Mouse (Mus musculus) layer of hippocampus, adult 2 months (tissue): Measurements from ENCODE around the gene Lhx5. TPM values are rescaled to one million over a fixed set of nuclear protein-coding genes. Genes with fewer than 3 reads are reported as not detected.

Experiments
- DNase-seq, 2 experiments: peaks; one replicate each; pipeline ENCODE4 v3.0.0; 2022; ENCODE audit warnings: low spot score in 2 of 2
- H3K27ac ChIP-seq: fragments of 200-600 bp; 2 replicates; pipeline ENCODE4 v1.8.1; 2022
- H3K4me3 ChIP-seq: fragments of 200-600 bp; 2 replicates; pipeline ENCODE4 v1.8.1; 2022; ENCODE audit warnings: mild to moderate bottlenecking
- CTCF ChIP-seq: fragments of 200-600 bp; conservative IDR thresholded peaks from 2 replicates; pipeline ENCODE4 v1.8.1; 2022; ENCODE audit warnings: antibody characterized with exemption, mild to moderate bottlenecking, moderate library complexity
- total RNA-seq, 2 experiments: library from RNA; stranded (reverse); gene quantifications; 2 replicates each; pipeline ENCODE4 v1.2.3; 2021

Lhx5 gene
- total RNA-seq, 2 experiments from 2014 or later, result 0.36 TPM; not detected in 1

DNA sequence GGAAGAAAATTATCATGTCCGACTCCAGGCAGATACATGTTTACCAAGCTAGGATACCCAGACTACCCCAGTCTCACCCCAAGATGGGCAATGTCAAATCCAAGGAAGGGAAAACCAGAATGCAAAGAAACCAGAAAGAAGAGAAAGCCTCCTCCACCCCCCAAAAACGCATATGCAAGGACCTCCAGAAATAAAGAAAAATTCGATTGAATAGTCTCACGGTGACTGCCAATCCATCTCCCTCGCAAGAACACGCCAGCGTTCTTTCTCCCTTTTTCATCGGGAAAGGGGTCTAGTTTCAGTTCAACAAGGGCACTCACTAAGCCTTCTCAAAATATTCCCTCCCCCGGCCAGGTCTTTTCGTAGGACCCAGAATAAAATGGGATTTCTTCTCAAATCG is 6.8 kb upstream of the Lhx5 start:
- TF ChIP-seq CTCF, result no peak
- no peak overlapping the region for H3K4me3 ChIP-seq
- H3K27ac ChIP-seq, result no peak overlapping the region
- DNase-seq, result no peak

DNA sequence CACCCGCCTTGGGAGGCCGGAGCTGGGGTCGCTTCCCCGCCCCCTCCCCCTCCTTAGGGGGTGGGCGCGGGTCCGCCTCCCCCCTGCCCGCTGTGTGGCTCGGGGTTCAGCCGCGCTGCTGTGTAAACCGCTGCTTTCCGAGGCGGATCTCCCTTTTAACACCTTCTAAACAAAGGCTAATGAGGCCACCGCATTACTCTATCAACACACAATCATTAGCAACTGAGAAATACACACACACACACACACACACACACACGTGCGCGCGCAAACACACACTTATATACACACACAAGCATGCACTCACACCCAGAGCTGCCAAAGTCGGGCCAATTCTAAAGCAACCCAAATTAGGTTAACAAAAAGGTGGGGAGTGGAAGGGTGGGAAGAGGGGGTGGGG is 5.8 kb upstream of the Lhx5 start:
- no peak for TF ChIP-seq CTCF
- Histone ChIP-seq H3K4me3 (no peak overlapping the region), H3K27ac (no peak overlapping the region)
- no peak for DNase-seq

DNA sequence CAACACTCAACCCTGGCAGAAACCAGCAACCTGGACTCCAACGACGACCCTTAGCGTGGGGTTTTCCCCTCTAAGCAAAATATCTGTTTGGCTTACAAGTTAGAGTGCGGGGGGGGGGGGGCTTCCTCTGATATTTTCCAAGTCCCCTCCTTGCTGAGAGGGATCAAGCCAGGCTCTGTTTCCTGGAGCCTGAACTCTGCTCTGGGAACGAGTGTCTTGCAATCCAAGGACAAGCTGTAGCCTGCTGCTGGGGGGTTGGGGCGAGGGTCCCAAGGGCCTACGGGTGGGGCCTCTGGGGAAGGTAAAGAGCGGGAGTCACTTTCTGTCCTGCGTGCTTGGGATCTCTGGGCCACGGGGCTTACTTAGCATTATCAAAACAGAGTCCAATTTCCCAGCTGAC is 4.9 kb upstream of the Lhx5 start:
- TF ChIP-seq CTCF, result no peak
- no peak for DNase-seq
- Histone ChIP-seq H3K4me3 (no peak overlapping the region), H3K27ac (no peak overlapping the region)

DNA sequence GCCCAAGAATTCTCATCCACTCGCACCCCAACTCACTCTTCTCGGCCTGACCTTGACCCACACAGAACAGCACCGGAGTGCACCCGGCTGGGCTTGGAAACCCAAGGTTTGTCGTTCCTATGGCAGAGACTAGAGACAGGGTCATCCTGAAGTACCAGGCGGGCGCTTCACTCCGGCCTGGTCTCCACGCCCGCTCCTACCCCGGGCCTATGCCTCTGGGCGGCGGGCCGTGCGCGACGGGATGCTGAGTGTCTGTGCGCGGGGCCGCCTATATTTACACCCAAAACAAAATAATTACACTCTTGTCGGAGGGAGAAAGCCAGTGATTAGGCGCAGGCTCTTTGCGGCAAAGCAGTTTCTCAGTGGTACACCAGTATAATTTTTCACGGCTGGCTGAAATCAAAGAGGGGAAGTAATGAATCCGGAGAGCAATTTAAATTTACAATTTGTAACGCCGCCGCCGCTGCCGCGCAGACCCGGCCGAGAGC is 4.0 kb upstream of the Lhx5 start:
- DNase-seq, result no peak
- H3K4me3 ChIP-seq, result no peak overlapping the region
- no peak for TF ChIP-seq CTCF
- H3K27ac ChIP-seq, result no peak overlapping the region

DNA sequence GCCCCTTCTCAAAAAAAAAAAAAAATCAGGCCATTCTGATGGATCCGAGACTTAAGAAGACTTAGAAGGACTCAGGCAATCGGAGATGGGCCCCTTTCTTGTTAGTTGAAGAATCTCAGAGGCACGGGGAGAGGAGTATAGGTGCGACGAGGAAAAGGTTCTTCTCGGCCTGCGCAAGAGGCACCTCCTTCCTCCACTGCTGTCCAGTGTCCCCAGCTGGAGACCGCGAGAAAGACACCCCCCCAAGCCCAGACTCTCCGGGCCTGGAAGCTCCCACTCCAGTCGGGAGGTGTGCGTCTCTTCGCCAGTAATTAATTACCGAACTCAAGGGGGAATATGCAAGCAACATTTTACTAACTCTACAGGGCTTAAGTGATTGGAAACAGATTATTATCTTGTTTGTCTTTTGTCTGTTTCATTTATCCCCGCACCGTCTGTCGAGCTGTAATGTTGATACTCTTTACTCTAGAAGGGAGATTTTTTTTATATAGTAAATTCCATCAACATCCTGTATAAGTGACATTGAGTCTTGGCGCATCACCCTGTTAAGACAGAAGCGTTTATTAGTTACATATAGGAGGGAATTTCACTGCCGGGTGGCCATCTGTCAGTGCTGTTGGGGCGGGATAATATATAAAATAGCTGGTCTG is 3.2 kb upstream of the Lhx5 start:
- no peak overlapping the region for H3K27ac ChIP-seq
- DNase-seq, result no peak
- TF ChIP-seq CTCF, result no peak
- H3K4me3 ChIP-seq, result no peak overlapping the region

DNA sequence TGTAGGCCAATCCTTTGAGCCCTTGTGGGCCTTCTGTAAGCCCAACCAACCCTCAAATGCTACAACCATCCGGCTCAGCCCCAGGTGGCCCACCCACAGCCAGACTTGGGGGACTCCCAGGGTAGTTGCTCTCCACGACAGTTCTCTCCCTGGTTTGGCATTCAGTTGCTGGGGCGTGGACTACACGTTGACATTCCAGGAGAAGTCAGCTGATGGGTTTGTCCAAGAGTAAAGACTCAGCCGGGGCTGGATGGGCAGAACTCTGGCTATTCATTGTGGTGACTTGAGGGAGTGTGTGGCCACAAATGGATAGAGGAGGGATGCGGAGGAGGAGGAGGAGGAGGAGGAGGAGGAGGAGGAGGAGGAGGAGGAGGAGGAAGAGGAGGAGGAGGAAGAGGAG is 2.5 kb upstream of the Lhx5 start:
- TF ChIP-seq CTCF, result no peak
- no peak overlapping the region for H3K27ac ChIP-seq

DNA sequence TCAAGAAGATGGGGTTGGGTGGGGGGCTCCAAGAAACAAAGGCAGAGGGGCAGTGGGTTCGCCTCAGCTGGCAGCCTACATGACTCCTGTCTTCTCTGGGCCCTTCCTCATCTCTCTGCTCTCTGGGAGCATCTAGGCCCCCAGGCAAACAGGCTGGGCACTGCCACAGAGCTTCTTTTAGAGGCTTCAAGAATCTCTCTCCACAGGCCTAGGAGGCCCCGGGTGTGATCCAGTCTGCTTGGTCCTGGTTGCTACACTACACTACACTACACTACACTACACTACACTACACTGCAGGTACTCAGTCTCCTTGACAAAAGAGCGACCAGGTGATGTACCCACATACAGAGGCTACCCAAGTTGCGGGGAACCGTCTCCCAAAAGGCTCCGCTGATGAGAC is 1.8 kb upstream of the Lhx5 start:
- no peak overlapping the region for H3K4me3 ChIP-seq
- no peak for TF ChIP-seq CTCF
- no peak for DNase-seq
- H3K27ac ChIP-seq, result no peak overlapping the region

More for the DNA sequence above, 2.5 kb upstream of the Lhx5 start:
- no peak for DNase-seq
- no peak overlapping the region for H3K4me3 ChIP-seq

DNA sequence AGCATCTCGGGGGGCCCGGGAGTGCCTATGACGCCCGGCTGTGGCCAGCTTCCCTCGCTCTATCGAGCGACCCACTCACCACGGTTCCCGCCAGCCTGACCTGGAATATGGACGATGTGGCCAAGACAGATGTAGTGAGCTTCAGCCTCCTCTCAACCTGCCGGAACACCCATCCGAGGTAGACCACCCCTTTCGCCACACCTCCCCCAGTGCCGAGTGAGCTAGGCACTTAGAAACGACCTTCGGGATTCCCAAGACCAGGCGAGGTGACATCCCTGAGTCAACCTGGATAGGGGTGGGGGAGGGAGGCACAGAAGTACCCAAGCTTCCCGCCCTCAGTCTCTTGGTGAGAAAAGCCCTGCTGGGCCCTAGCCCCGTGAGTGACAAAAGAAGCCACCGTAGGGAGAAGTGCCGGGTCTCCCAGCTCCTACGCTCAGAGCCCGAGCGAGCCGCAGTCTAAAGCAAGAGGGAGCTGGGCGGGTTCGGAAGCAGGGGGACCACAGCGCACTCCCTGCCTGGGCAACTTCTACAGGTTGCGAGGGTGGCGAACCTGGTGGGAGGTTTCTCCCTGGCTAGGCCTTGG is 407 bp upstream of the Lhx5 start:
- TF ChIP-seq CTCF, result no peak
- no peak overlapping the region for H3K27ac ChIP-seq
- no peak overlapping the region for H3K4me3 ChIP-seq
- no peak for DNase-seq

DNA sequence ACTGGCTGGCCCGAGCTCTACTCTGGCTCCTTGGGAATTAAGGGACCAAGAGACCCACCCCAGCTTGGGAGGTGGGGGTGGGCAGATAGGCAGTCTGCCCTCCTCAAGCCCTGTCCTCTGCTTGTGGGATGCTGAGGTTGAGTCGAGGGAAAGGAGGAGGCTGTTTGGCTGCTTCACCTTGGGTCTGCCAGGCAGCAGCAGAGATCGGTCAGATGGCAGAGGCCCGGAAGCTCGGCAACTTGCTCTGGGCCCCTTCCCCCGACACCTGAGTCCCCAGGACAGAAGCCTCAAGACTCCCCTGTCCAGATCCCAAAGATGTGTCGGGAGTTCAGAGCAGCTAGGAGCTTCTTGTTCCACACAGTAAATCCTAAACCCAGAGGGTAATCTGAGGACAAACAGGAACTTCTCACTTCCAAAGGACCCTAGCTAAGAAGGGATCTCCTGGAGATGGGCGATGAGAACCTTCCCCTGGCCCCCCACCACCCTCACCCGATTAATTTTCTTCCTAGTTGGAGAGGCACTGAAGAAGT is 1.1 kb downstream of the Lhx5 start:
- TF ChIP-seq CTCF, result no peak
- Histone ChIP-seq H3K4me3 (no peak overlapping the region), H3K27ac (no peak overlapping the region)
- DNase-seq, result no peak

DNA sequence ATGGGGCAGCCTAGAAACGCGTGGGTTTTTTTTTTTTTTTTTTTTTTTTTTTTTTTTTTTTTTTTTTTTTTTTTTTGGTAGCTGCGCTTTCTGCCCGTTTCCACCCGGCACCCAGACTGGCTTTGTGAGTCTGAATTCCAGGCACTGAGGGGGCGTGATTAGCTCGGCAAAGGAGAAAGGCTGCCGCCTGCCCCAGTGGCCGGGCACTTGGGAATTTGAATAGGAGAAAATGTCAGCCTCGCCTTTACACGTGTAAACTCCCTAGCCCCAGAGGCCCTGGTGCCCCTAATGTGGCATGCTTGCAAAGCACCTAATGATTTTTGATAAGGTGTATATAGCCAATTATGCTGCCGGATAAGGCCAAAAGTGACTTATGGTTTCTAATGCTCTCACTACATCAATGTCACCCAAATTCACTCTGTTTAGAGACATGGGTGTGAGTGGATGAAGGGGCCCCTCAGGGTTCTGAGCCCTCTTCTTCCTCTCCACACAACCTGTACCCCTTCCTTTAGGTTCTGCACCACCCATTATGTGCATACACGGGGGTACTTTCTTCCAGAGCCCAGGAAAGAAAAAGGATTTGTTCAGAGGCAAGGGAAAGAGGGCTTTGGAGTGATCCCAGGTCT is 1.7 kb downstream of the Lhx5 start:
- TF ChIP-seq CTCF, result no peak
- H3K4me3 ChIP-seq, result no peak overlapping the region
- no peak for DNase-seq
- H3K27ac ChIP-seq, result no peak overlapping the region

DNA sequence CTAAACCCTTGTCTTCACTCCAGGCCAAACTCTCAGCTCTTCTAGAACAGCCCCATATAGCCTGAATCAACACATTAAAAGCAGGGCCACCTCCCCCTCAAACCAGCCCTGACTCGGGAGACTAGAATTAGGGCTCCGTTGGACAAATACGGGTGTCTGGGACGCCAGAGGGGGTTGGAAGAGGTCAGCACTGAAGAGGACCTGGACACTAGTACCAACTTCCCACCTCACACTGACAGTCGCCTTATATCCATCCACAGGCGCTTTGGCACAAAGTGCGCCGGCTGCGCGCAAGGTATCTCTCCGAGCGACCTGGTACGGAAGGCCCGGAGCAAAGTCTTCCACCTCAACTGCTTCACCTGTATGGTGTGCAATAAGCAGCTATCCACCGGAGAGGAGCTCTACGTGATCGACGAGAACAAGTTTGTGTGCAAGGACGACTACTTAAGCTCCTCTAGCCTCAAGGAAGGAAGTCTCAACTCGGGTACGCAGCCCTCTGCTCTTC is 2.8 kb downstream of the Lhx5 start:
- DNase-seq, result no peak
- Histone ChIP-seq H3K4me3 (no peak overlapping the region), H3K27ac (no peak overlapping the region)
- TF ChIP-seq CTCF, result no peak

DNA sequence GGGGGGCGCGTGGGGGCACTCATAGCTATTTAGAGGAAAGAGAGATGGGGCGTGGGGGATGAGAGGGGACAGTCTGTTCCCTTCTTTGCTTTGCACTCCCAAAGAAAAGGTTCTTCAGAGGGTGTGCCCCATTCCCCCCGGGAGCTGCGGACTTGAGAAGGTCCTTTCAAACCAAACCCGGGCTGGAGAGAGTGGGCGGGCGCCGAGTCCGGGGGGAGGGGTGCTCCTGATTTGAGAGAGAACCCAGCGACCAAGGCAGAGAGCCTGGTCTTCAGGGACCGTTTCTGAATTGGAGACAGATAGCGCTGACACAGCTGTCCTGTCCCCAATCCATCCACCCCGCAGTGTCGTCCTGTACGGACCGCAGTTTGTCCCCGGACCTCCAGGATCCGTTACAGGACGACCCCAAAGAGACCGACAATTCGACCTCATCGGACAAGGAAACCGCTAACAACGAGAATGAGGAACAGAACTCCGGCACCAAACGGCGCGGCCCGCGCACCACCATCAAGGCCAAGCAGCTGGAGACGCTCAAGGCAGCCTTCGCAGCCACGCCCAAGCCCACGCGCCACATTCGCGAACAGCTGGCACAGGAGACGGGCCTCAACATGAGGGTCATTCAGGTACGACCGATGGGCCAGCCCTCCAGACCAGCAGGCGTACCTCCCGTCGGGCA is 3.6 kb downstream of the Lhx5 start:
- no peak overlapping the region for H3K4me3 ChIP-seq

More for the DNA sequence above, 3.6 kb downstream of the Lhx5 start:
- no peak overlapping the region for H3K27ac ChIP-seq
- no peak for TF ChIP-seq CTCF
- no peak for DNase-seq
